ENCODE assay signal across 9 mouse cellular contexts in the genomic region with DNA sequence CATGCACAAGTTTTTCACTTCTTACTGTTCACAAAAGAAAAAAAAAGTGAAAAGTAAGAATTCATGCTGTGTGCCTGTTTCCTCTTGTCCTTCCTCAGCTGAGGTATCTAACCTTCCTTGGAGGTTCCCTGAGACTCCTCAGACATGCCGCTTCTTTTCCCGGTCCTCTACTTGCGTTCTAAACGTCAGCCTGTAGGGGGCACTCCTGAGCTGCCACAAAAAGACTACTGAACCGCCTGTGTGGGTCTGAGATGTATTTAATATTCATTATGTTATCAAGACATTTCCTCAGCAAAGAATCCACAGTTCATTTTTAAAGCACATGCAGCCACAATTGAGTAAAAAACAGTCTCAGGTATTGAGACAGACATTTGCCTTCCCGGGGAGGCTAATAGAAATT.
DNase-seq lines count a peak whose midpoint lies in the region; ATAC-seq and TF ChIP-seq lines count a peak whose summit lies in the region.
"Had no signal": no experiment of that assay in that cellular context is flagged by ENCODE, and none has a peak within 500 bp of the region (broad histone marks: within the 10 kb centered on the region; RNA-seq: fewer than 3 reads in every experiment).

No protein-coding gene starts in this region.

- H3K9ac ChIP-seq in forebrain, embryonic 15.5 days (replicated peaks), result no peak overlapping the region
- H3K9ac ChIP-seq in kidney, postnatal 0 days (ENCODE audit: low read depth, low read length), result no peak overlapping the region
- H3K9ac ChIP-seq in liver, adult 2 months (ENCODE audit: low read depth, low read length), result no peak overlapping the region
- H3K9ac ChIP-seq in neural tube, embryonic 14.5 days (replicated peaks; ENCODE audit: low read depth, low read length), result no peak overlapping the region

- H3K4me1 ChIP-seq in forebrain, embryonic 15.5 days, result no peaks in the 10 kb centered on the region
- H3K4me1 ChIP-seq in kidney, postnatal 0 days (replicated peaks; ENCODE audit: insufficient read depth, low read length), result no peaks in the 10 kb centered on the region
- H3K4me1 ChIP-seq in liver, adult 2 months (ENCODE audit: control insufficient read depth, insufficient read depth, low read length), result no peaks in the 10 kb centered on the region
- no peaks in the 10 kb centered on the region for H3K4me1 ChIP-seq in neural tube, embryonic 14.5 days (ENCODE audit: control insufficient read depth, insufficient read depth, low read length)

- H3K36me3 ChIP-seq in forebrain, embryonic 15.5 days, result no peaks in the 10 kb centered on the region
- no peaks in the 10 kb centered on the region for H3K36me3 ChIP-seq in kidney, postnatal 0 days (ENCODE audit: insufficient read depth, low read length)
- no peaks in the 10 kb centered on the region for H3K36me3 ChIP-seq in liver, adult 2 months (ENCODE audit: control insufficient read depth, insufficient read depth, low read length)
- no peaks in the 10 kb centered on the region for H3K36me3 ChIP-seq in neural tube, embryonic 14.5 days (ENCODE audit: control insufficient read depth, insufficient read depth, low read length)

- no peak for TF ChIP-seq POLR2A in liver, adult 2 months (IDR thresholded peaks at IDR 0.05; ENCODE audit: extremely low read depth, insufficient read depth, low read length)

- 0 out of 2 replicates have a peak overlapping the region, but pooled peaks have one; percentile 8 for H3K27ac ChIP-seq in forebrain, embryonic 15.5 days (replicated peaks)
- no peak overlapping the region for H3K27ac ChIP-seq in kidney, postnatal 0 days
- H3K27ac ChIP-seq in liver, adult 2 months (replicated peaks; ENCODE audit: insufficient read depth, low read depth, low read length), result no peak overlapping the region
- H3K27ac ChIP-seq in neural tube, embryonic 14.5 days (ENCODE audit: low read depth, low read length), result no peak overlapping the region

- ATAC-seq in forebrain, embryonic 15.5 days (replicated peaks), result peak; percentile 86
- no peak for ATAC-seq in kidney, postnatal 0 days (replicated peaks; ENCODE audit: low FRiP score, low read depth)
- peak; percentile 79; the same call in 1 of the 2 replicates for ATAC-seq in neural tube, embryonic 14.5 days (ENCODE audit: low read depth)

- peak; percentile 21 for DNase-seq in ovary, postnatal 10 days (ENCODE audit: low spot score)
- no peak for DNase-seq in ovary, adult 18-20 months (ENCODE audit: low spot score)
- DNase-seq in c-Kit-positive CD71-positive TER-119-positive erythroid progenitor cells, embryonic 14.5 days (ENCODE audit: low spot score), result peak; percentile 64
- peak; percentile 74 for DNase-seq in kidney, postnatal 0 days (ENCODE audit: low spot score)
- peak; percentile 8 for DNase-seq in liver, adult 2 months (ENCODE audit: extremely low read depth, low read depth, low spot score)
- peak; percentile 53 for DNase-seq in urinary bladder, postnatal 14 days (ENCODE audit: low spot score)

- 13% methylated on average over 6 of the region's 6 CpGs for WGBS in forebrain, embryonic 15.5 days
- 18% methylated on average over 6 of the region's 6 CpGs for WGBS in kidney, postnatal 0 days
- WGBS in liver, adult 2 months, result 19% methylated on average over 6 of the region's 6 CpGs
- 19% methylated on average over 6 of the region's 6 CpGs for WGBS in neural tube, embryonic 14.5 days

- no peaks in the 10 kb centered on the region for H3K9me3 ChIP-seq in forebrain, embryonic 15.5 days
- no peaks in the 10 kb centered on the region for H3K9me3 ChIP-seq in kidney, postnatal 0 days (replicated peaks; ENCODE audit: low read length)
- no peaks in the 10 kb centered on the region for H3K9me3 ChIP-seq in neural tube, embryonic 14.5 days (ENCODE audit: control insufficient read depth, low read length)

- no peak overlapping the region for H3K4me2 ChIP-seq in forebrain, embryonic 15.5 days (replicated peaks)
- no peak overlapping the region for H3K4me2 ChIP-seq in kidney, postnatal 0 days (ENCODE audit: low read length)
- H3K4me2 ChIP-seq in neural tube, embryonic 14.5 days (ENCODE audit: low read depth, low read length), result no peak overlapping the region

- no peak overlapping the region for H3K4me3 ChIP-seq in forebrain, embryonic 15.5 days
- no peak overlapping the region for H3K4me3 ChIP-seq in kidney, postnatal 0 days (replicated peaks; ENCODE audit: low read depth, low read length)
- H3K4me3 ChIP-seq in liver, adult 2 months (ENCODE audit: insufficient read depth, low read depth, low read length), result no peak overlapping the region
- H3K4me3 ChIP-seq in neural tube, embryonic 14.5 days (ENCODE audit: low read depth, low read length), result no peak overlapping the region
- H3K4me3 ChIP-seq: erythroblast, embryonic 14.5 days had no signal

- TF ChIP-seq CTCF in kidney, postnatal 0 days (IDR thresholded peaks at IDR 0.05; ENCODE audit: low read depth), result peak; percentile 89
- TF ChIP-seq CTCF in liver, adult 2 months (IDR thresholded peaks at IDR 0.05; ENCODE audit: low read depth, low read length), result peak; percentile 64

- no peaks in the 10 kb centered on the region for H3K27me3 ChIP-seq in forebrain, embryonic 15.5 days
- no peaks in the 10 kb centered on the region for H3K27me3 ChIP-seq in kidney, postnatal 0 days (ENCODE audit: insufficient read depth, low read length)
- H3K27me3 ChIP-seq in liver, adult 2 months (ENCODE audit: control insufficient read depth, insufficient read depth, low read length), result no peaks in the 10 kb centered on the region
- no peaks in the 10 kb centered on the region for H3K27me3 ChIP-seq in neural tube, embryonic 14.5 days (ENCODE audit: control insufficient read depth, insufficient read depth, low read length)

- H3K79me2 ChIP-seq in liver, adult 2 months (ENCODE audit: control insufficient read depth, insufficient read depth, low read length), result no peaks in the 10 kb centered on the region
